Mouse (Mus musculus) cerebellum, adult 2 months (tissue): ENCODE data around the gene Apc2.

Source experiments
- CTCF ChIP-seq: fragments of 200-500 bp; IDR thresholded peaks from 2 replicates; pipeline ENCODE4 v1.5.1; 2011; ENCODE audit warnings: low read depth, mild to moderate bottlenecking, control low read depth, low read length, moderate library complexity, borderline replicate concordance; ENCODE audit not compliant: insufficient read depth
- POLR2A ChIP-seq: fragments of 200-500 bp; IDR thresholded peaks from 2 replicates; pipeline ENCODE4 v1.6.1; 2011; ENCODE audit warnings: low read length, control low read depth, borderline replicate concordance; ENCODE audit not compliant: insufficient read depth

DNA sequence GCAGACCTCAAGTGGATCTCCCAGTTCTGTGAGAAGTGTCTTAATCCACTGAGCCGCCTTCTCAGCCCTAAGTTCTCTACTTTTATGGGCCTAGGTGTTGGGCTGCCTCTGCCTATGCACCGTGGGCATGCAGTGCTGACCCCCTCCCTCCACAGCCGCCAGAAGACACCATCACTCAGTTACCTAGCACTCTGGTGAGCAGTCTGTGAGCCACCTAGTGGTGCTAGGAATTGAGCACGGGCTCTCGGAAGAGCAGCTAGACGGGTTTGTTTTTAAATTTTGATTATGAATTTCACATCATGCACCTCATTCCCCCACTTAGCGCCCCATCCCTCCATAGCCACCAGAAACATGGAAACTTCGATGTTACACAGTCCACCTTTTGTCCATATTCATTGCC lies 7.1 kb upstream of the Apc2 start:
- TF ChIP-seq POLR2A (no peak), CTCF (no peak)
